Mouse (Mus musculus): ENCODE data around the gene Pde4c.

DNA sequence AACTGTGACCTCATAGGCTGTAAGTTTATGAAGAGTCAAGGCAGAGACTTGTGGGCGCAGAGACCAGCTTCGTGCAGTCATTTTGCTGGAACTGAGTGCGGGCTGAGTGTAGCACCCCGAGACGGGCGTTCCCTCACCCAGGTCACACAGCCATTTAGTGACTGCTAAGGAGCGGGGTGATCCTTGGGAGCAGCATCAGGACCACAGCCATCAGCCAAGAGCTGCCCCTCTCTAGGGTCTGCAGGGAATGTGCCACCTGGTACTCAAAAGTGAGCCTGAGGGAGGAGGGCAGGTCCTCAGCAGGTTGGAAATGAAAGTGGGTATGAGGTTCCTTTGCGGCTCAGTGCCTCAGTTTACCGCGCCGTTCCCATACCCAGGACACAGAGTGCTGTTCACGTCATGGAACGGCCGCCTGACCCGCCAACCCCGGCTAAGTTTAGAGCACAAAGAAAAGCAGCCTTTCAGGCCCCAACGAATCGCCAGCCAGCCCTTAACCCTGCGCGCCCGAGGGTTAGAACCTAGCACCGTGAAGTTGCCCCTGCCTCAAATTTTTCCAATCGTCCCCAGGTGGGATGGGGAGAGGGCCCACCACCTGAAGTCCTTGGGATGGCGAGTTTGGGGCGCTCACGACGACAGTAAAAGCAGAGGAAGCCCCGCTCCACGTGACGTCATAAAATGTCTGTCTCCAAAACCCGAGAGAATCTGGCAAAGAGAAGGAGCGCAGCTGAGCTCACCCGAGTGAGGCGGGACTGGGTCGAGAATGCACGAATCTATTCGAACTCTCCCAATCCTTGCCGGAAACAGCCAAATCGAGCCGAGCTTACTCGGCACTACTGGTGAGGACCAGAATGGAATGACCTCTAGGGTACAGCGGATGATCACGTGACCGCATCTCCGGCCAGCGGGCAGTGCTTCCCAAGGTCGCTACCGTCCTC is 20.4 kb downstream of the Pde4c start:
- TF ChIP-seq CTCF (IDR thresholded peaks at IDR 0.05; ENCODE audit: extremely low read depth, insufficient read length, insufficient replicate concordance, low read depth, low read length) = no peak
- no peak for TF ChIP-seq POLR2A (IDR thresholded peaks at IDR 0.05; ENCODE audit: low read depth, low read length)
